Mouse (Mus musculus) CD8-positive naive resting alpha-beta T cell, adult 57 days (primary cell): ENCODE measurements around the gene Immp1l. TPM values are rescaled to one million over a fixed set of nuclear protein-coding genes. Genes with fewer than 3 reads are reported as not detected.

Source experiments
- total RNA-seq: library from RNA; stranded (reverse); gene quantifications from one replicate; pipeline ENCODE4 v1.2.4, GENCODE M21; 2023

The Immp1l gene
- 22.8 TPM for total RNA-seq

GRCm38 (mm10) chr2:105903896-105904756 is at the start of gene Immp1l, which contains the start of gene Elp4:
TSS of gene Immp1l (plus strand) at chr2:105904638.
TSS of gene Elp4 (minus strand) at chr2:105904564.

DNA sequence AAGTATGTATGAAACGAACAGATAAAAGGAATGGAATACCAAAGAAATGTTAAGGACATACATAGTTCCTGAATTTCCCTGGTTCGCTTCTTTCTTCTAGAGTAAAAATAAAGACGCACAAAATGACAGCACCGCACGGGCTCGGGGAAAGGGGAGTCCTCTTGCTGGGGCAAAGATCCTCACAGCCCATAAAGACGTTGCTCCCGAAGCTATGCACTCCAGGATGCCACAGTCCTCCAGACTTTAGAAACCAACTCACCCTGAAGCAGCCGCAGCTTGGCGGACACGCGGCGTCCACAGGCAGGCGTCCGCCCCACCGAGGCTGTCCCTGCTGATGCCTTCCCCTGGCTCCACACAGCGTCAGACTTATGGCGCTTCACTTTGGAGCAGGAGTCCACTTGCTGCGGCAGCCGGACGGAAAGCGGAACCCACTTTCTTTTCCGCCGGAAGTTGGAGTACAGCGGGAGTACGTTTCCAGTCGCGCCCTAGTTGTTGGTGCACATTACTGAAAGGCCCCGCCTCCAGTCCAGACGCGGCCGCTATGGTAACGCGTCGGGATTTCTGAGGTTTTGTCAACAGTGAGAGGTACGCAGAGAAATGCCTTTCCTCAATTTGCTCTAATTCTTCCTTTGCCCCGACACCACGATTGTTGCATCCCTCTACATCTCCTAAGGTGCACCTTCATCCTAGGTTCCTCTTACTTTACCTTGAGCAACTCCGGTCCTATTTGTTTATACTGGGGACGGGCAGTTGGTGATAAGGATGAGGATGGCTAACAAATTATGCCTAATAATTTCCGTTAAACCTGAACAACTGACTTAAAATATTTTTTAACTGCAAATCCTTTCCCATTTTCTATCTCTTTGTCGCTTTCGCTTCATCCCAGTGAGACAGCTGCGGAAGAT is 98.6 kb downstream of the Immp1l start, which contains the start of gene Dnajc24:
Gene Dnajc24 (minus strand): TSS at position 715 of the 905 bp plus-strand sequence.

Other genes starting within 250 kb of the Immp1l start
- not detected for gene Pax6, start 235.7 kb upstream of the Immp1l start, total RNA-seq
- gene Elp4, start 74 bp upstream of the Immp1l start, total RNA-seq: 19.0 TPM
- gene Dnajc24, start 98.9 kb downstream of the Immp1l start, total RNA-seq: 11.8 TPM